Mouse (Mus musculus) kidney, embryonic 15.5 days (tissue): ENCODE results near the gene Trappc5. TPM values are rescaled to one million over a fixed set of nuclear protein-coding genes. Genes with fewer than 3 reads are reported as not detected.

ENCODE experiments used
- ATAC-seq: fragments of 200-750 bp; cut with Nextera tagmentation; replicated peaks from 2 replicates; pipeline ENCODE4 v1.8.0; 2017; ENCODE audit warnings: moderate TSS enrichment; ENCODE audit not compliant: low FRiP score
- H3K27ac ChIP-seq: fragments of 300-500 bp; sonication (generic); 2 replicates; pipeline ENCODE4 v1.5.1; 2015; ENCODE audit warnings: mild to moderate bottlenecking, inconsistent platforms
- H3K27me3 ChIP-seq: fragments of 300-500 bp; sonication (generic); 2 replicates; pipeline ENCODE4 v1.6.1; 2015; ENCODE audit warnings: inconsistent platforms
- H3K36me3 ChIP-seq: fragments of 300-500 bp; sonication (generic); 2 replicates; pipeline ENCODE4 v1.6.1; 2015; ENCODE audit warnings: inconsistent platforms
- H3K4me1 ChIP-seq: fragments of 300-500 bp; sonication (generic); 2 replicates; pipeline ENCODE4 v1.6.1; 2015; ENCODE audit warnings: inconsistent platforms
- H3K4me2 ChIP-seq: fragments of 300-500 bp; sonication (generic); 2 replicates; pipeline ENCODE4 v1.6.1; 2015; ENCODE audit warnings: moderate library complexity, mild to moderate bottlenecking, inconsistent platforms
- H3K4me3 ChIP-seq: fragments of 300-500 bp; sonication (generic); replicated peaks from 2 replicates; pipeline ENCODE4 v1.5.1; 2015; ENCODE audit warnings: mild to moderate bottlenecking, inconsistent platforms
- H3K9ac ChIP-seq: fragments of 300-500 bp; sonication (generic); 2 replicates; pipeline ENCODE4 v1.6.1; 2015; ENCODE audit warnings: mild to moderate bottlenecking, inconsistent platforms
- H3K9me3 ChIP-seq: fragments of 300-500 bp; sonication (generic); replicated peaks from 2 replicates; pipeline ENCODE4 v1.6.1; 2016; ENCODE audit warnings: inconsistent platforms
- WGBS: fragments of 180-500 bp; shearing (Covaris S2); methylation state at CpG from one replicate; pipeline ENCODE4 v1.1.7; 2015; ENCODE audit warnings: mixed read lengths; 5-methylcytosine and 5-hydroxymethylcytosine counted together
- polyA plus RNA-seq: library from polyadenylated mRNA; unstranded; fragments of >200 nt; fragmentation: Nextera tagmentation; extraction: Ambion mirVana; gene quantifications from 2 replicates; pipeline ENCODE4 v1.2.1, GENCODE M21; 2015

Trappc5 gene
- polyA plus RNA-seq, 1 experiment from 2014 or later = 39.5 TPM

- Histone ChIP-seq H3K9me3 (no peaks in the 10 kb centered on the region), H3K4me1 (no peaks in the 10 kb centered on the region), H3K27me3 (no peaks in the 10 kb centered on the region), H3K36me3 (no peaks in the 10 kb centered on the region), H3K27ac (no peak overlapping the region), H3K4me3 (no peak overlapping the region), H3K9ac (no peak overlapping the region), H3K4me2 (no peak overlapping the region)
- ATAC-seq = 0 out of 2 replicates have a peak, but pooled peaks have one; percentile 22
- 54% methylated on average over 12 of the region's 12 CpGs for WGBS
Observed at GRCm38 (mm10) chr8:3717321-3717954, 41.3 kb downstream of the Trappc5 start.

- WGBS = 17% methylated on average over 14 of the region's 14 CpGs
- no peaks in the 10 kb centered on the region for H3K36me3 ChIP-seq
- ATAC-seq = peak; percentile 77
Observed at GRCm38 (mm10) chr8:3718559-3718958, 42.5 kb downstream of the Trappc5 start.

GRCm38 (mm10) chr8:3720551-3720950, 44.5 kb downstream of the Trappc5 start, which contains the start of gene Clec4g:
Gene Clec4g (minus strand): TSS chr8:3720651.
- H3K4me1 ChIP-seq = no peaks in the 10 kb centered on the region
- ATAC-seq = no peak
- H3K27ac ChIP-seq = no peak within 1 kb of the TSS
- H3K9ac ChIP-seq = no peak within 1 kb of the TSS
- no peak within 1 kb of the TSS for H3K4me3 ChIP-seq
- no peaks in the 10 kb centered on the region for H3K27me3 ChIP-seq
- WGBS = 69% methylated on average over 5 of the region's 5 CpGs
- H3K9me3 ChIP-seq = no peaks in the 10 kb centered on the region
- no peaks in the 10 kb centered on the region for H3K36me3 ChIP-seq
- no peak within 1 kb of the TSS for H3K4me2 ChIP-seq

More at GRCm38 (mm10) chr8:3718559-3718958, 42.5 kb downstream of the Trappc5 start:
- Histone ChIP-seq H3K4me1 (no peaks in the 10 kb centered on the region), H3K4me3 (no peak overlapping the region), H3K27ac (no peak overlapping the region), H3K9me3 (no peaks in the 10 kb centered on the region), H3K27me3 (no peaks in the 10 kb centered on the region), H3K4me2 (no peak overlapping the region), H3K9ac (no peak overlapping the region)

GRCm38 (mm10) chr8:3721041-3721440, 44.9 kb downstream of the Trappc5 start:
- Histone ChIP-seq H3K27me3 (no peaks in the 10 kb centered on the region), H3K4me2 (no peak overlapping the region), H3K9ac (no peak overlapping the region), H3K4me3 (no peak overlapping the region), H3K4me1 (no peaks in the 10 kb centered on the region), H3K27ac (no peak overlapping the region), H3K9me3 (no peaks in the 10 kb centered on the region), H3K36me3 (no peaks in the 10 kb centered on the region)
- 45% methylated on average over 1 of the region's 1 CpGs for WGBS
- no peak for ATAC-seq

Other genes starting within 250 kb of the Trappc5 start
- 6.2 and 7.5 TPM in 2 replicates for gene Pex11g, start 208.6 kb upstream of the Trappc5 start, polyA plus RNA-seq
- not detected in 2 replicates for gene Tex45, start 205.4 kb upstream of the Trappc5 start, polyA plus RNA-seq
- 47.3 and 50.0 TPM in 2 replicates for gene Zfp358, start 183.2 kb upstream of the Trappc5 start, polyA plus RNA-seq
- gene Mcoln1, start 175.8 kb upstream of the Trappc5 start, polyA plus RNA-seq = 56.0 and 57.1 TPM in 2 replicates
- 29.4 and 38.3 TPM in 2 replicates for gene Pnpla6, start 160.9 kb upstream of the Trappc5 start, polyA plus RNA-seq
- gene C330021F23Rik, start 108.3 kb upstream of the Trappc5 start, polyA plus RNA-seq = 7.5 and 8.3 TPM in 2 replicates
- gene Camsap3, start 89.0 kb upstream of the Trappc5 start, polyA plus RNA-seq = 14.1 and 15.8 TPM in 2 replicates
- gene Xab2, start 55.0 kb upstream of the Trappc5 start, polyA plus RNA-seq = 60.4 and 65.0 TPM in 2 replicates
- gene Pet100, start 54.8 kb upstream of the Trappc5 start, polyA plus RNA-seq = 108 and 116 TPM in 2 replicates
- gene Pcp2, start 50.8 kb upstream of the Trappc5 start, polyA plus RNA-seq = 0.34 and 0.48 TPM in 2 replicates
- gene Stxbp2, start 45.3 kb upstream of the Trappc5 start, polyA plus RNA-seq = 78.5 and 85.3 TPM in 2 replicates
- gene Retn, start 20.5 kb upstream of the Trappc5 start, polyA plus RNA-seq = 0.66 TPM in 1 of 2 replicates, not detected in the other
- gene Mcemp1, start 10.5 kb upstream of the Trappc5 start, polyA plus RNA-seq = 0.32 and 0.57 TPM in 2 replicates
- gene Fcor, start 3.9 kb upstream of the Trappc5 start, polyA plus RNA-seq = 12.4 and 12.6 TPM in 2 replicates
- 0.12 and 0.33 TPM in 2 replicates for gene Fcer2a, start 17.9 kb downstream of the Trappc5 start, polyA plus RNA-seq
- gene Clec4g, start 44.4 kb downstream of the Trappc5 start, polyA plus RNA-seq = 0.21 and 0.44 TPM in 2 replicates
- not detected in 2 replicates for gene Cd209a, start 72.7 kb downstream of the Trappc5 start, polyA plus RNA-seq
- gene Cd209e, start 178.0 kb downstream of the Trappc5 start, polyA plus RNA-seq = not detected in 2 replicates
- not detected in 2 replicates for gene Cd209d, start 202.3 kb downstream of the Trappc5 start, polyA plus RNA-seq